Mouse (Mus musculus): ENCODE results near the gene Smg1. TPM values are rescaled to one million over a fixed set of nuclear protein-coding genes. Genes with fewer than 3 reads are reported as not detected.

Smg1 gene
- polyA plus RNA-seq, 3 experiments from 2014 or later = 19.5 to 33.9 (median 33.0) TPM

DNA sequence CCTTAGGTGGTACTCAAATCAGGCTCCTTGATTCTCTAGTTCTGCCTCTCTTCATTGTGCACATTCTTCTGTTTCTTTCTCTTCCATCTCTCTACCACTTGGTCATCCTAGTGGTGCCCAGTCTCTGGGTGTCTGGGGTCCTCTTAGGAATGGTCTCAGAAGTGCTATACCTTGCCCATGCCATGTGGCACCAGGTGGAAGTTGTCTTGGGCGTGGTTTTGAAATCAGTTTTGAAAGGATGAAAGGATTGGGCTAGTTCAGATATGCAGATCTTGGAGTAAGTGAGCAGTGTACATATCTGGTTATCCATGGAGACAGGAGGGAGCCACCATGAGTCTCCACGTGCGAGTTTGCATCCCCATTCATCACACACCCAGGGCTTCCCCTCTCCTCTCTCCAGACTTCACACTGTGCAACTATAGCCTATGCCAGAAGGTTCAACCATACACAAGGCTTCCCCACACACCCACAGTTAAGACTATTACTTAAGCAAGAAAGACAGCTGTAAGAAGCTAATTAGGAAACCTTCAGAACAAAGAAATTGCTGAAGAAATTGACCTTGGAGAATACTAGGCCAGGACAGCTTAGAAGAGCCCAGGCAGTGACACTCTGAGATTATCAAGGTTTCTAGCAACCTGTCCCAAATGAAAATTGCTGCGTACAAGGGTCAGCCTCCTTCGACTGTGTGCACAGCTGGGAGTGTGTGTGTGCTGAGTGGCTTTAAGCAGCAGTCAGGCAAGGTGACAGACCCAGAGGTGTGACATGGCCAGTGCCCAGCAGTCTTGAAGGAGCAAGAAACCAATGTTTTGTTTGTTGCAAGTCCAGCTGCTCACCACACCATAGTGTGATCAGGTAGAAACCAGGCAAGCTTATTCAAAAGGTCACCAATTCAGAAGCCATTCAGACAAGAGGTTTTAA lies 139.7 kb downstream of the Smg1 start:
- no peak for ATAC-seq

DNA sequence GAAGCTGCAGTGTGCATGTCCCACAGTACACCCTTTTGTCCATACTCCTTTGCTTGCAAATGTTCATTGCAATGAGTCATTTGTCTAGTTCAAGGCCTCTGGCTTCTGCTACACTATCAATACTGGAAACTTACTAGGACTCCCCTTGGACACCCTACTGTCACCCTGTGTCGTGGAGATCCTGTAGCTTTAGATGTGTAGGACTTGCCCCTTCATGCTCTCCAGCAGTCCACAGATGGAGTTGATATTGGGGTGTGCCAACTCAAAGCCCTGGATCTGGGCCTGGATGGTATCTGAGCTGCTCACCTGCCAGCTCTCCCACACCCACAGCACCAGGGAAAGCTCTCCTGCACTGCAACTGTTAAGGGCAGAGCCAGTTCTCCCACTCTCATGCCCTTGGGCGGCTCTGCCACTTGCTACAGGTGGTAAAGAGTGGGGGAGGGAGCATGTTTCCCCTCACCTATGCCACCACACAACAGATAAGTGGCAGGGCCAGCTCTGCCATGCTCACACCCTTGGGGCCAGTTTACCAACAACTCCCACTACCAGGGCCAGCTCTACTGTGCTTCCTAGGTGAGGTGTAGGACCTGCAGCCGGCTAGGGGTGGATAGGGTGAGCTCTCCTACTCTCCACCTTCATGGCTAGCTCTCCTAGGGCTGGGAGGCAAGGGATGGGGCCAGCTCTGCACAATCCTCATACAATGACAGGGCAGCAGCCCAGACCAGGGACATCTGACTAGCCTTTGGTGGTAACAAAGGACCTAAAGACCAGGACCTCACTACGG lies 140.6 kb downstream of the Smg1 start:
- peak; percentile 10 for ATAC-seq

DNA sequence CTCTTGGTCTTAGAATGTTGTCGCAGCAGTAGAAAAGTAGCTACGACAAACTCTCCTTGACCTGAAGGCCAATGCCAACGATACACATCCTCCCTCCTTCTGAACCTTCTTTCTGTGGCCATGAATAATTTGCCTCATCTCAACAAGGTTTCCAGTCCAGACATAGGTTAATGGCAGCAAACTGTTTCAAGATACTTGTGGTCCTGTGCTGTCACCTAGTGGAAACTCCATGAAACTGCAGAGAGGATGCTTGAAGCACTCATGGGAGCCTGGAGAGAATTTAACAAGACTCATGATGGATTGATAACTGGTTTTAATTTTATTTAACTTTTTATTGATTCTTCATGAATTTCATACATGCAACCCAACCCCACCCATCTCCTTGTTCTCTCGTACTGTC lies 141.2 kb downstream of the Smg1 start:
- peak; percentile 71 for ATAC-seq

DNA sequence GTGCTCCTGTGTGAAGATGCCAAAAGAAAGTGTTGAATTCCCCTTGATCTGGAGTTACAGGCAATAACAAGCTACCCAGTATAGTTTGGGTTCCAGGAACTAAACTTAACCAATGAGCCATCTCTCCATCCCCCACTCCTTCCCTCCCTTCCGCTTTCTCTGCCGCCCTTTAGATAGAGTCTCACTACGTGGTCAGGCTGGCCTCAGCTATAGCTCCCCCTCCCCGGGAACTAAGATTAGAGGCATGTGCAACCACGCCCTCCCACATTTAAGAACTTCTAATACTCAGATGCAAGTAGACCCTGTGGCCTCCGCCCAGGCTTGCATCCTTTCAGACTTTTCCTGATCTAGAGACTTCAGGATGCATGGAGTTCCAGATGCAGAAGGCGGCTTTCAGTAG lies 145.9 kb downstream of the Smg1 start:
- no peak for ATAC-seq

Other genes starting within 250 kb of the Smg1 start
- gene Rps15a, start 127.5 kb downstream of the Smg1 start, polyA plus RNA-seq (2017; shearing (Covaris generic)) = 1,000 to 10,000 TPM; 1,617 to 2,517 (median 1,732) TPM
- 100 to 1,000 TPM; 345 to 818 (median 446) TPM for gene Arl6ip1, start 114.0 kb downstream of the Smg1 start, polyA plus RNA-seq (2017; shearing (Covaris generic))
- under 1 TPM in 1 of 3 experiments, not detected in 2; 0.21 TPM for gene Syt17, start 204.6 kb upstream of the Smg1 start, polyA plus RNA-seq (2017; shearing (Covaris generic))
- gene Itpripl2, start 248.3 kb upstream of the Smg1 start, polyA plus RNA-seq (2017; shearing (Covaris generic)) = 1 to 10 TPM in 1 of 3 experiments, under 1 TPM in 2; 0.46 to 1.1 (median 0.68) TPM

Measured in inflammation-experienced regulatory T-cells, adult 6 months (primary cell).